Mouse (Mus musculus): ENCODE results near the gene Trim23.
"Not testable (repeated sequence)": the region's sequence is repeated elsewhere in the genome, so short reads cannot be mapped to it uniquely, and the experiment has no call there.

Gene Trim23

DNA sequence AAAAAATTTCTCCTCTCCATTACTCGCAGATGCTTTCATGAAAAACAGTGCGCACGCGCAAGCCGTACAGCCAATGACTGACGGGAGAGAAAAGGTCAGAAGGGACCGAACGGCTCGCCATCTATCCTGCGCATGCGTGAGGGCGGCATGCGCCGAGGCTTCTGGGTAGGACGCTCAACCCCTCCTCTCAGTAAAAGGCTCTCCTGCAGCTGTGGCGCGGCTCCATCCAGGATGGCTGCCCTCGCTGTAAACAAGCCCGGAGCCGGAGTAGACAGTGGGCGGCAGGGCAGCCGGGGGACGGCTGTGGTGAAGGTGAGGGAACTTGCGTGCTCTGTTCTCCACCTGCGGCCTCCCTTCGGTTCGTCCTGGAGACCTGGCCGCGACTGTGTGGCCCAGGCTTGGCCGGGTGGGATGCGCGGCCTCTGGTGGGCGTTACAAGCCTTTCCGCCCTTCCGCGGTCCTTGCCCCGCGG lies at the start of gene Trim23:
Gene Trim23, plus strand, starts transcription at position 148 of the 472 bp plus-strand sequence.
- peak; percentile 100 for DNase-seq (ENCODE audit: low read depth)

DNA sequence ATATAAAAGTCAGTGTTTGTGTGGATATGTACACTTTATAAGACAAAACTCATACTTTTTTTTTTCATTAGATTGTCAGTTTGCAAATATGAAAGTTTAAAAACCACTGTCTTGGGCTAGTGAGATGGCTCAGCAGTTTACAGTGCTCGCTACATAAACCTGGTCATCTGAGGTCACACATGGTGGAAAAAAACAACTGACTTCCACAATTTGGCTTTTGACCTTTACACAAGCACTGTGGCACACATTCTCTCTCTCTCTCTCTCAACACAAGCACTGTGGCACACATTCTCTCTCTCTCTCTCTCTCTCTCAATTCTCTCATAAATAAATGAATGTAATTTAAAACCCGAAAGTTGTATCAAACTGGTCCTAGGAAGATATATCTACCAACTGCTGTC lies 46.0 kb upstream of the Trim23 start:
- no peak for DNase-seq (ENCODE audit: low read depth)

DNA sequence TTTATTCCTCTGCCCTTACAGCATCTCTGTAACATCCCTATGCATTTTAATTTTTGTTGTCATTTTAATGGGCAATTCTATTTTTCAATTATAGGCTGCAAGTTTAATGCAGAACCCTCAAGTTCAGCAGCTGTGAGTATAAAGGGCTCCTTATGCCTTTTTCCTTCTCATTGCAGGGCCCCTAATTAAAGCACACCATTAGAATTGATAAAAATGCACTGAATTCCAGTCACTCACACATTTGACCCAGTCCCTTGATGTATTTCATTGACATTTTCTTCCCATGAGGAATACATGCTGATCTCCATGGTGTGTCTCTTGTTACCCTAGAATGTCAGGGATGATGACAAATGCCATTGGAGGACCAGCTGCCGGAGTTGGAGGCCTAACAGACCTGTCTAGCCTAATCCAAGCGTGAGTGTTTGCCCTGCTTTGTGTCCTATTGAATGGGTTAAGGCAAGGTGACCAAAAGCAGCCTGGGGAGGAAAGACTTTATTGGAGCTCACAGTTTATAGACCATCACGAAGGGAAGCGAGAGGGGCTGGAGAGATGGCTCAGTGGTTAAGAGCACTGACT lies 44.0 kb upstream of the Trim23 start:
- no peak for DNase-seq (ENCODE audit: low read depth)

DNA sequence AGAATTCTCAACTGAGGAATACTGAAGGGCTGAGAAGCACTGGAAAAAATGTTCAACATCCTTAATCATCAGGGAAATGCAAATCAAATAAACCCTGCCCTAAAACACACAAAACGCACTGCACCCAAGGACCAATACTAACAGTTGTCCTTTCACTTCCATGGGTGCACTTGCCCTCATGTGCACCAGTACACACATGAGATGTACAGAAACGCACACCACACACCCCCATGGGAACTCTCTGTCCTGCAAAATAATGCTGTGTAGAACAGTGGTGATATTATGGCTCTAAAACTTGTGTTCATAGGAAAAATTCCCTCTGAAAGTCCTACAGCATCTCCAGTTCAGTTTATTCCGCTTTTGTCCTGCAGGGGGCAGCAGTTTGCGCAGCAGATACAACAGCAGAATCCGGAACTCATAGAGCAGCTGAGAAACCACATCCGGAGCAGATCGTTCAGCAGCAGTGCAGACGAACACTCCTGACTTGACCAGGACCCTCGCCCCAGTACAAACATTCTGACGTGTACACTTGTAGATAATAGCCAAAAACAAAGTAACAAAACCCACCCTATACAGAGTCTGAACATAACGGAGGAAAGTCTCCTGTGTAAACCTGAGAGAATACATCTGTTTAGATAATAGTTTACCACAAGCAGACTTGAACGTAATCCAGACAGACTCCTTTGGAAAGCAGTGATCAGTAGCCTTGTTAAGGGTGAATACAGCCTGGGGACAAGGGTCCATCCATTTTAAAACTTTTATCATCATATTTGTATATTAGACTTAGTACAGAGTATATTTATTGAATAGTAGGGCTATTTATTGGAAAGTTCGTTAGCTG lies 39.0 kb upstream of the Trim23 start:
- DNase-seq (ENCODE audit: low read depth) = peak; percentile 93

DNA sequence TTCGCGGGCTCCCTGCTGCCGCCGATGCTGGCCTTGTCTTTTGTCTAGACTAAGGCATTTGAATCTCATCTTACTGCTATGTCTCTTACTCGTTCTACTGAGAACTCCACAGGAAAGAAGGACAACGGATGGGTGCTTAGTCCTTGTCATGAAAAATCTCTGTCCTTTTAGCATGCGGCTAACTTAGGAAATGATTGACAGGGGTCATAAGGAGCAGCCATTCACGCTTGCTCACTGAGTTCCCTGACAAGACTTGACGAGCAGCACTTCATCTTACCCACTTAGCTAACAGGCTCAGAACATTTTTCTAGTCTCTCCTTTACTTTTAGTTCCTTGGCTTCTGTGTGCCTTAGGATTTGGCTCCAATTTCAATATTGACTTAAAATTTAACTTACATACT lies 33.7 kb upstream of the Trim23 start:
- DNase-seq (ENCODE audit: low read depth) = no peak

DNA sequence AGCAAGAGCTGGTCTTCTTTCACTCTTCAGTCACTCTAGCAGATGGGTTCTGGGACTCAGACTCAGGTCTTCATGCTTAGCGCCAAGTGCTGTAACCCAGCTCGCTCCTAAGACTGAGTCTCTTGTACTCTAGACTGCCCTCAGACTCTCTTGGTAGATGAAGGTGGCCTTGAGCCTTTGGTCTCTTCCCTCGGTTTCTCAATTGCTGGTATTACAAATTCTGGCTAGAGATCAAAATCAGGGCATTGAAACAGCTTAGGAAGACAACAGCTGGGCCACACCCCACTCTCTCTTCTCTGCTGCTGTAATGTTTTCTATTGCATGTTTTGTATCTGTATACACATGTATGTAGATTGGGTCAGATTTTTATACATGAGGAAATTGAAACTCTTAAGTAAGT lies 33.0 kb upstream of the Trim23 start:
- no peak for DNase-seq (ENCODE audit: low read depth)

DNA sequence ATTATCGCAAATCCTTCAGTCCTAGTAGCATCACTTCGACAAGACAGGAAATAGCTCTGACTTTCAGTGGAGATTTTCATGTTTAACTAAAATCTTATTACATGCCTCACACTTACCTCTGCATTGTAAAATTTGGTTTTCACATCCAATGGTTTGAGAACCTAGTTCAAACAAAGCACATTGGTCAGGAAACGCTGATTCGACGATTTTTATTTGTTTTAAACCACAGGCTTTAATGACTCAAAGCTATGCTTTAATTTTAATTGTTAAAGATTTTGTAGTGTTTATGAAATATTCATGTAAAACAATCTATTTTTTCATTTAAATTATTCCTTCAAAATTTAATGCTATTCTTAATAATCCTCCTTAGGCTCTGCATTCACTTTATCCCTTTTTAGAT lies 24.4 kb upstream of the Trim23 start:
- DNase-seq (ENCODE audit: low read depth) = no peak

DNA sequence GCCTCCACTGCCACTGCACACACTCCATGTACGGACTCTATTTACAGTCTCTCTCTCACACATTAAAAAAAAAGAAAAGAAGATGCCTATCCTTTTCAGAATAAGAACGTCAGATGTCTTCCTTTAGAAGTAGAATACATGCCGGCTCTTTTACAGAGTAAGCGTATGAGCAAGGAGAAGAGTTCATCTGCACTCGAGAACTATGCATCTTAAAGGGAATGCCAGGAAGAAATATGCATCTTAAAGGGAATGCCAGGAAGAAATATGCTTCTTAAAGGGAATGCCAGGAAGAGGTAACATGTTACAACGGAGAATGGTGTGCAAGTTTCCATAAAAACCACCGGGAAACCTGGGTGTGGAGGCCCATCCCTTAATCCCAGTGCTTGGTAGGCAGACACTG lies 23.5 kb upstream of the Trim23 start:
- no peak for DNase-seq (ENCODE audit: low read depth)

DNA sequence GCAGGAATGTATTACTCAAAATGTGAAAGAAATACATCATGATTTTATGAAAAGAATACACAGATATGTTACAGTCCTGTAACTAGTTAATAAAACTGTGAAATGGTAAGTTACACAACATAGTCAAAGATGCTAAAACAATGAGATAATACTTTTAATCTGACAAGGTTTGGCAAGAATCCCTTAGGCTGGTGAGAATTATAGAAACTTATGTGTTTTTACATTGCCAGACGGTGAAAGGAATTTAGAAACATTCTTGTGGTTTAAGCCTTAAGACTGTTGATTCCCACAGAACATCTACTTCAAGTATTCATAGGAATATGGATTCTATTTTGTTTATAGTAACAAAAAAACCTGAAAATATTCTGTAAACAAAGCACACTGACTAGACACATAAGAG lies 22.9 kb upstream of the Trim23 start:
- no peak for DNase-seq (ENCODE audit: low read depth)

DNA sequence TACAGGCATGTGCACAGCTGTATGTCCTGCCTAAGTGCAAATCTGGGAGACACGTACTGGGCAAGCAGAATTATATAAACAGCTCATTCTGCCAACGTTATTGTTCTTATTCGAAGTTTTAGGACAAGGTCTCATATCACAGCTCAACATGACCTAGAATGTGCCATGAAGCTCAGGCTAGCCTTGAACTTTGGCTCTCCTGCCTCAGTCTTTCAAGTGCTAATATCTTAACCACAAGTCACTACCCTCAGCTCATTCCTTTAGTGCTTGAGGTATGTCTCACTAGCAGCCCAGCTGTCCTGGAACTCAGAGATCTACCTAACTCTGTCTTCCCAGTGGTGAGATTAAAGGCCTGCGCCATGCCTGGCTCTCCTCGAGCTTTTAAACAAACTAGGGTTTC lies 6.9 kb upstream of the Trim23 start:
- DNase-seq (ENCODE audit: low read depth) = no peak

DNA sequence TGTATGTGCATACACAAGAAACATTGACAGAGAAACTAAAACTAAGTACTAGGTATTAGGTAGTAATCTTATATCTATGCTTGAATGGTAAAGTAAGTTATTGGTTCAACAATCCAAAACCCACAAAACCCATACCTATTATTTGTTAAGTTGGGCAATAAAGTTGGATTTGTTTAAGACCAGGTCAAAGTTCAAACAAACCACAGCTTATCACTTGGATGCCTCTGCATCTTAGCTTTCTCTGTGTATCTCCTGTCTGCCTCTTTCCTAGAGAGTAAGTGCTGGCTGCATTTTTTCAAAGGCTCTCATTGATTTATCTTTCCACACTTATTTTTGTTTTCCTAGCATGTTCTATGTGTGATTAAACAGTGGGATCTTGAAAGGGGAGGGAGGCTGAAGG lies 6.1 kb upstream of the Trim23 start:
- DNase-seq (ENCODE audit: low read depth) = no peak

DNA sequence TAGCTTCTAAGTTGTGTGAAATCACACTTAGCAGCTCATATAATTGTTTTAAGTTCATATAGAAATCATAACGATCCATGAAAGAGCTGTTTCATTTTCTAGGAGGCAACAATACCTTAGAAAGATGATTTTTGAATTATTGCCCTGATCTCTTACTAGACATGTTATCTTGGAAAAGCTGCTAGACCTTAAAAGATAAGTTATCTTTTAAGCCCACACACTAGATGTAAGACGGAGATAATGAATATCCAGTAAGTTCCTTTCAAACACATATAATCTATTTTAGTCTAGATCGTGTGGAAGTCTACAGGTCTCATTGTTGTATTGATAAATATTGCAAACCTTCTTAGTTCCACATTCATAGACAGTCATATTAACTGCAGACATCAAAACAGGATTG lies 1.7 kb upstream of the Trim23 start:
- DNase-seq (ENCODE audit: low read depth) = peak; percentile 18

DNA sequence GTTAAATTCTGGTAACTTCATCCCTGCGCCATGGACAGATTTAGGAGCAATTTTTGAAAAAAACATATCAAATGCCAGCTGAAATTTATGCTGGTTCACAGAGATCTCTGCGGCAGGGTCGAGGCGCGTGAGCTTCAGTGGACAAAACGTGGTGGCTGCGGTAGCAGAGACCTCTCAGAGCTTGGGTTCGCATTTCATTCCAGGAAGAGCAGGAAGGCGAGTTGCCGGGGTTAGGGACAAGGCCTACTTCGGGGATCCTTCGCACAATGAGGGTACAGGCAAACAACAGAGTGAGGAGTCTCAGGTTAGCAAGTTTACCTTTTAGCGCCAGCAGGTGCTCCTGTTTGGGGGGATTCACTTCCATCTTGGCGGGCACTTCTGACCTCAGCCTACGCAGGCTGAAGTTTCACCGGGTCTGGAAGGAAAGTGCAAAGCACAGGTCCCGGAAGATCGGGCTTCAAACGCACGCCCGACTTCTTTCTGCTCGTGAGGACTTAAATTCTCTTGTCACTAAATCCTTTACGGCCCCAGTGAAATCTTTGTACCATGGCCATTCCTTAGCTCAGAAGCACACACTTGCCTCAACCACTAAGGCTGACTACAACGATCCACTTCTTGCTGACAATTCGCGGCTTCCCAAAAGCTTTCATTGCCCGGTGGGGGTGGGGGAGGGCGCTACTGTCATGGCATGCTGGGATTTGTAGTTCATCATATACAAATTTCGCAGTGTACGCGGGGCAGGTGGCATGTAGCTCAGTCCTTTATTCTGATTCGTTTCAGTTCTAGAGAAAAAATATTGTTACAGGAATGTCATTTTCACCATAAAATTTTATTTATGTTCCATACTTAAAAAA lies 574 bp upstream of the Trim23 start, which contains the start of gene Trappc13:
Gene Trappc13, minus strand, starts transcription at position 674 of the 854 bp plus-strand sequence.
- DNase-seq (ENCODE audit: low read depth) = no peak

DNA sequence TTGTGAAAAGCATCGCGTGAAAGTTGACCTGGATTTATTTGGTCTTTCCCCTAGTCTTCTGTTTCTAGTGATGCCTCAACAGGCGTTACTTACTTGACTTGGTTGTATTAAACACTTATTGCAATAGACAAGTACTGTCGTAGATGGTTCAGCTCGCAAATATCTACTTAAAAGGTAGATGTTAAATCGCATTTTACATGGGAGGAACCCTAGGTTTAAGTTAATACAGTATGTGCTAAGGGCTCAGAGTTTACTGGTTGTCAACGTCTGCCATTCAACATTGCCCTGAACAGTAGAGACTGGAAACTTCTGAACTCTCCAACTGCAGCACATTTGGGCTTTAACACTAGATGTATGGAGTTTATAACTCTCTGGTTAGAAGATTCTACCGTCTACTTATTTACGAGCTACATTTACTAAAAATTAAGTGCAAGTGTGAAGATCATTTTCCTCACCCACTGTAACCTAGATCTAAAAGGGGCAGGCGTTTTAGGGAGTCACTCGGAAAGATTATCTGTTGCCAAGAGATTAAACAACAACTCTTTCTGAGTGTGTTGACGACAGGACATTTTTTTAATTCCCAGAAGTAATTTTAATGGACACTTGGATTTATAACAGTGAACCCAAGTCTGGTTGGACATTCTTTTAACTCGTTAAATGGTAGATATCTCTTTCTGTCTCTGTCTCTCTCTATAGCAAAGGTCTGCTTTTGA lies 735 bp downstream of the Trim23 start:
- no peak for DNase-seq (ENCODE audit: low read depth)

DNA sequence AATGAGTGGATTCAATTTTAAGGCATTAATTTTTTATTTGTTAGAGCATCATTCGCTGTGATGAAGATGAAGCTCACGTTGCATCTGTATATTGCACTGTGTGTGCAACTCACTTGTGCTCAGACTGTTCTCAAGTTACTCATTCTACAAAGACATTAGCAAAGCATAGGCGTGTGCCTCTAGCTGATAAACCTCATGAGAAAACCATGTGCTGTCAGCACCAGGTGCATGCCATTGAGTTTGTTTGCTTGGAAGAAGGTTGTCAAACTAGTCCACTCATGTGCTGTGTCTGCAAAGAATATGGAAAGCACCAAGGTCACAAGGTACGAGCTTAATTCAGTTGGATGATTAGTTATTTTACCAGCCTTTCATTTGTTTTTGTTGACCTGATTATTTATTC lies 8.8 kb downstream of the Trim23 start:
- DNase-seq (ENCODE audit: low read depth) = no peak

DNA sequence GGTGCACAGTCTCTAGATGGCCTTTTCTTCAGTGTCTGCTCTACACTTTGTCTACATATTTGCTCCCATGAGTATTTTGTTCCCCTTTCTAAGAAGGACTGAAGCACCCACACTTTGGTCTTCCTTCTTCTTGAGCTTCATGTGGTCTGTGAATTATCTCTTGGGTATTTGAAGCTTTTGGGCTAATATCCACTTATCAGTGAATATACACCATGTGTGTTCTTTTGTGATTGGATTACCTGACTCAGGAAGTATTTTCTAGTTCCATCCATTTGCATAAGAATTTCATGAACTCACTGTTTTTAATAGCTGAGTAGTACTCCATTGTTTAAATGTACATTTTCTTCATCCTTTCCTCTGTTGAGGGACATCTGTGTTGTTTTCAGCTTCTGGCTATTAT lies 17.3 kb downstream of the Trim23 start:
- not testable (repeated sequence) for DNase-seq (ENCODE audit: low read depth)

DNA sequence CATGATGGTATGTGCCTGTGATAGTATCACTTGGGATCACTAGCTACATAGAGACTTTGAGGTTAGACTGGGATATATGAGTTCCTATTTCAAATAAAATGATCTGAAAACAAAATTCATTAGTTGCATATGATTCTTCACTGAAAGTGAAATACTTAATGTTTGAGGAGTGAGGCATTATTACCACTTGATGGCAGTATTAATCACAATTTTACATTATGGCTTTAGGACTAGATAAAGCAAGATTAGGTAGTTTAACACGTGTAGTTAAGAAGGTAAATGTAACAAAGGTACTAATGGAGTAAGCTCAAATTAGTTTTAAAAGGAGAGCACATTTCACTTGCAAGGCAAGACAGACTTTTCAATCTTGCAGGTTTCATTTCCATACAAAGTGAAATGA lies 25.7 kb downstream of the Trim23 start:
- peak; percentile 25 for DNase-seq (ENCODE audit: low read depth)

DNA sequence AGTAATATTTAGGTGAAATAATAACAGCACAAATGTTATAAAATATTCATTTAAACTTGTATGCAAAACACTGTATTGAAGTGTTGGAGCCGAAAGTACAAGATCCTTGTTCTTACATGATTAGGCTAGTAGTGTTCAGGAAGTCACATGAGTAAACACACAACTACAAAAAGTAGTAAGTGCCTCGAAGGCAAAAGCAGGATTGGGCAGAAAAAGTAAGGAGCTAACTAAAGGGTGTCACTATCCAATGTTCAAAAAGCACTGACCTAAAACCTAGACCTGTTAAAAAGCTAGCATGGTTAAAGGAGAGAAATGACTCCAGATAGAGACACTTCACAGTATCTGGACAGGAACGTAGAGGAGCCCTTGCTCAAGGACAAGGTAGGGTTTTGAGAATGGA lies 48.9 kb downstream of the Trim23 start:
- peak; percentile 41 for DNase-seq (ENCODE audit: low read depth)

DNA sequence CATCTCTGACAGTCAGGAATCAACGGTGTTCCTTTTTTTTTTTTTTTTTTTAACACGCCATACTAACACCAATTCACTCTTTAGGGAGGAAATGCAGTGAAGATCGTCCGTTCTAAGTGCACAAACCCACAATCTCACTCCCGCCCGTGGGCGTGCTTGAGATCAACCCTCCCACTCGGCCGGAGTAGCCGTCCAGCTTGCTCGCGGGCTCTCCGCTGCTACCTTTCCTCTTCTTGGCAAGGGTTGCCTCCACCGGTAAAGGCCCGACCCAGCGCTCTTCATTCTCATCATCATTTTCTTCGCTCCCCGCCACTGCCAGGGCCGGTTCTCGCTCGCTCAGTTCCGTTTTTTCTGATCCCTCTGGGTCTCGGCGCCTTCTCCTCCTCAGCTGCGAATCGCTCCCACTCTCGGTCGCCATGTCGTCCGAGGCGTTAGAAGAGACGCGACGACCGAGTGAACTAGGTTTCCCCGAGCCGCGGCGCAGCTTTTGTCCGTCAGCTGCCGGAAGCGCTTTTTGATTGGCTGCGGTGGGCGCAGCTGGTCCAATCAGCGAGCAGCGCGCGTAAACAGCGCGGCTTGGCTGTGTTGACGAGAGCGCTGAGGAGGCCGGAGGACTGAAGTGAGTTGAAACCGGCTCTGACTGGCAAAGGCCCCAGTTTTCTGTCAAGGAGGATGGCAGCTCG lies 49.9 kb downstream of the Trim23 start, which contains the start of the genes Cenpk and Ppwd1:
Gene Cenpk, plus strand, starts transcription at position 228 of the 683 bp plus-strand sequence.
Gene Ppwd1, minus strand, starts transcription at position 460 of the 683 bp plus-strand sequence.
- peak; percentile 98 for DNase-seq (ENCODE audit: low read depth)

DNA sequence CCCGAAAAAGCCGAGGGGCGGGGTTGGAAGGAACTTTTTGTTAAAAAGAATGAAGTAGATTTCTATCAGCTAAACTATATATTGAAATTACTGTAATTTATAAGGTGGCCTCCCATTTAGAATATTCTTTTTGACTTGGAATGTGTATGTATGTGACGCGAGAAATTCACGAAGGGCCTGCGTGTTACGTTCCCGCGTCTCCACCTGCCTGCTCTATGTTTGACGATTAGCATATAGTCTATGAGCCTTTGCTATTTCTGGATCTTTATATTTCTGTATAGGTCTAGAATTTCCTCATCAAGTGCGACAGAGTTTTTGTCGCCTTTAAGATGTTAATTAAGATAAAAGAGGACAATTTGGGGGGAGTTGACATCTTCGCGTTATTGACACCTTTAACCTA lies 50.6 kb downstream of the Trim23 start:
- no peak for DNase-seq (ENCODE audit: low read depth)
